Mouse (Mus musculus): ENCODE data around the gene Tsn. TPM values are rescaled to one million over a fixed set of nuclear protein-coding genes. Genes with fewer than 3 reads are reported as not detected.

Tsn gene
- 395 and 413 TPM in 2 replicates for polyA plus RNA-seq (2016; fragmentation: Nextera tagmentation; extraction: Ambion mirVana)

- peak within 1 kb of the TSS; percentile 84 for H3K4me3 ChIP-seq
- H3K27ac ChIP-seq = peak within 1 kb of the TSS; percentile 90
- H3K9me3 ChIP-seq = no peaks in the 10 kb centered on the region
- no peaks in the 10 kb centered on the region for H3K27me3 ChIP-seq (ENCODE audit: poor library complexity, severe bottlenecking)
- WGBS = 58% methylated on average over 12 of the region's 12 CpGs
- peaks cover 11% of the 10 kb centered on the region for H3K4me1 ChIP-seq
- DNase-seq (ENCODE audit: extremely low spot score, low spot score) = no peak
- peaks cover 19% of the 10 kb centered on the region for H3K36me3 ChIP-seq (replicated peaks)
Observed at GRCm38 (mm10) chr1:118311622-118312326, at the start of gene Tsn. Gene Tsn (minus strand): TSS chr1:118311739.

- Histone ChIP-seq H3K4me1 (no peaks in the 10 kb centered on the region), H3K4me3 (no peak overlapping the region), H3K27ac (no peak overlapping the region), H3K36me3 (replicated peaks) (no peaks in the 10 kb centered on the region), H3K9me3 (no peaks in the 10 kb centered on the region), H3K27me3 (ENCODE audit: poor library complexity, severe bottlenecking) (no peaks in the 10 kb centered on the region)
- no peak for DNase-seq (ENCODE audit: extremely low spot score, low spot score)
- WGBS = 78% methylated on average over 6 of the region's 6 CpGs
Observed at GRCm38 (mm10) chr1:118359071-118359761, 47.7 kb upstream of the Tsn start.

- no peaks in the 10 kb centered on the region for H3K27me3 ChIP-seq (ENCODE audit: poor library complexity, severe bottlenecking)
- 87% methylated on average over 3 of the region's 3 CpGs for WGBS
- DNase-seq (ENCODE audit: extremely low spot score, low spot score) = no peak
- H3K4me1 ChIP-seq = no peaks in the 10 kb centered on the region
- no peaks in the 10 kb centered on the region for H3K9me3 ChIP-seq
- H3K27ac ChIP-seq = no peak overlapping the region
- H3K4me3 ChIP-seq = no peak overlapping the region
- no peaks in the 10 kb centered on the region for H3K36me3 ChIP-seq (replicated peaks)
Observed at GRCm38 (mm10) chr1:118349922-118350321, 38.4 kb upstream of the Tsn start.

- Histone ChIP-seq H3K27me3 (ENCODE audit: poor library complexity, severe bottlenecking) (no peaks in the 10 kb centered on the region), H3K27ac (peak overlapping the region; percentile 60), H3K9me3 (no peaks in the 10 kb centered on the region), H3K4me3 (no peak overlapping the region), H3K4me1 (peaks cover 10% of the 10 kb centered on the region), H3K36me3 (replicated peaks) (no peaks in the 10 kb centered on the region)
- DNase-seq (ENCODE audit: extremely low spot score, low spot score) = no peak
- WGBS = 48% methylated on average over 6 of the region's 6 CpGs
Observed at GRCm38 (mm10) chr1:118343649-118344435, 32.3 kb upstream of the Tsn start.

DNA sequence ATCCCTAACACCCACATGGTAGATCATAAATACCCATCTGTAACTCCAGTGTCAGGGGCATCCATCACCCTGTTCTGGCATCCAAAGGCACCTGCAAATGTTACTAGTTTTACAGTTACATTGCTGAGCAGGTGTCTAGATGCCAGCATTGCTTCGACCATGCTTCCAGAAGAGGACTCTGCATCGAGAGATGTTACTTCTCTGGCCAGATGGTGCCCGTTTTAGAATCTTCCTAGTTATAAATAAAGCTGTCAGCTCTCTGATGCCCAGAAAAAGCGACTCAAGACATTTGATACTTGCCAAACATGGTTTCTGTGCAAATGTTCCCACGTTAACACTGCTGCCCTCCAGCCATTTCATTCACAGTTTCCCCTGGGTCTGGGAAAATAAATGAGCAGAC, 26.4 kb upstream of the Tsn start:
- Histone ChIP-seq H3K27me3 (ENCODE audit: poor library complexity, severe bottlenecking) (no peaks in the 10 kb centered on the region), H3K27ac (no peak overlapping the region), H3K4me1 (no peaks in the 10 kb centered on the region), H3K9me3 (no peaks in the 10 kb centered on the region), H3K4me3 (no peak overlapping the region), H3K36me3 (replicated peaks) (peaks cover 34% of the 10 kb centered on the region)
- 87% methylated on average over 5 of the region's 5 CpGs for WGBS
- DNase-seq (ENCODE audit: extremely low spot score, low spot score) = no peak

DNA sequence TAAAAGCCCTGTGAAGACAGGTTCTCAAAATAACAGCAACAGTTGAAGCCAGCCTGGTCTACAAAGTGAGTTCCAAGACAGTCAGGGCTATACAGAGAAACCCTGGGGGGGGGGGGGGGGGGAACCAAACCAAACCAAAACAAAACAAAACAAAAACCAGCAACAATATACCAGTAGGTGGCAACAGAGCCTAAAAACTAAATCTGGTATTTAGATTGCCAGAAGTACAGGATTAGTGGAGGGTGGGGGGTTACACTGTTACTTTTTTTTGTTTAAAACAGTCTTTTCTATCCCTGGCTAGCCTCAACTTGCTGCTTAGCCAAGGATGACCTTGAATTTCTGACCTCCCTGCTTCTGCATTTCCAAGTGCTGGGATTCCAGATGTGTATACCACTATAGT, 24.3 kb upstream of the Tsn start:
- no peak overlapping the region for H3K4me3 ChIP-seq
- no peaks in the 10 kb centered on the region for H3K4me1 ChIP-seq
- no peak for DNase-seq (ENCODE audit: extremely low spot score, low spot score)
- H3K9me3 ChIP-seq = no peaks in the 10 kb centered on the region
- H3K27me3 ChIP-seq (ENCODE audit: poor library complexity, severe bottlenecking) = no peaks in the 10 kb centered on the region
- peaks cover 55% of the 10 kb centered on the region for H3K36me3 ChIP-seq (replicated peaks)
- H3K27ac ChIP-seq = no peak overlapping the region

DNA sequence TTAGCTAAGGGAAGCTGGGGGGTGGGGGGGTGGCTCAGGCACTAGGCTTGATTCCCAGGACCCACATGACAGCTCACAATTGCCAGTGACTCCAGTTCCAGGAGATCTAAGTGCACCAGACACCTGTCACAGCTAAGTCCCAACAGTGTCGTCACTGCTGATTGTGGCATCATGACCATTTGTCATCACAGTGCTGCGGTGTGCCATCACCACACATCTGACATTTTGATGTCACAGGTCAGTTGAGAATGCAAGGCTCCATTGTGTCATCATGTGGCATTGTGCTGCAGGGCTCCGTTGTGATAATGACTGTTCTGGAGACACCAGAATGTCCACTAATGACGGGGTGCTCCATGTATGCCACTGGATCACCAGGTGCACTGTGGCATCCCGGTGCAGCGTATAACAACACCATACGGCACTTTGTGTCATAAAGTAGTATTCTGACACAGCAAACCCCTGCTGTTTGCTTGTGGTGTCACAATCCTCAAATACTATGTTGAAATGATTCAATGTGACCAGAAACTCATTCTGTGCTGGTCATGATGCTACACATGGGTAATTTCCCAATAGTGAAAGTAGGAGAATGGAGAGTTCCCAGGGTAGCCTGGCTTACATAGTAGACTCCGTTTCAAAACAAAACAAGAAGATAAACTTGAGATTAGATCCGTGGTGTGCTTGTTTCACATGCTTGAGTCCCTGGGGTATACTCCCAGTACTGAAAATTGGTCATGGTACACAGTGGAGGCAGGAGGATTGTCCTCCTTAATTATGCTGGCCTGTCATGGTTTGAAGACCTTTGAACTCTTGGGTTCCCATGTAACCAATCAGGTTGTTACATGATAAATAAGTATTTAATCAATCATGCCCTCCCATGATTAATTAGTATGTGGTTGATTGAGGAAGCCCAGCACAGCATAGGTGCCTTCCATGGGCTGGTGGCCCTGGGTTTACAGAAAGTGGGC, 23.5 kb upstream of the Tsn start:
- no peak overlapping the region for H3K27ac ChIP-seq
- WGBS = 89% methylated on average over 9 of the region's 9 CpGs
- peaks cover 63% of the 10 kb centered on the region for H3K36me3 ChIP-seq (replicated peaks)
- H3K4me1 ChIP-seq = no peaks in the 10 kb centered on the region
- no peak overlapping the region for H3K4me3 ChIP-seq
- no peaks in the 10 kb centered on the region for H3K27me3 ChIP-seq (ENCODE audit: poor library complexity, severe bottlenecking)
- no peak for DNase-seq (ENCODE audit: extremely low spot score, low spot score)
- no peaks in the 10 kb centered on the region for H3K9me3 ChIP-seq

DNA sequence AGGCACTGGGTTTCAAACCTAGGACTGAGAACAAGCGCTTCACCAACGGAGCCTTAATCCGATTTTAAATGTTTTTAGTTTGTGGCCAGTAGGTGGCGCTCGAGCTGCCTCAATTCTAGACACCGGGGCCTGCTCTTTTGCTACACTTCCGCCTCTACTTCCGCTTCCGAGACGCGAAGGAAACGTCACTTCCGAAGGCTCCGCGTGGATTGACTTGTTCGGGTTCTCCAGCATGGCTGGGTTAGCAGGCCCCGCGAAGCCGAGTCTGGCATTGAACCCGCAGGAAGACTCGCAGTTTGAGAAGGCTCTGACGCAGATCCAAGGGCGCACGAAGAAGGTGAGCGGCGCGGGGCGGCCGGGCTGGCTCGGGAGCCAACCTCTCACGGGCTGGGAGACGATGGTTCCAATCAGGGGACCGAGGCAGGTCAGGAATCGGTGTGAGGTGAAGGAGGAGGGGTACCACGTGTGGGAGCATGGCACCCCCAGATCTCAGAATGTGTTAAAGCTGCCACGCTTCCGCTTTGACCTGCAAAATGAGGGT, 10.2 kb upstream of the Tsn start, which contains the start of gene Nifk:
Gene Nifk, plus strand, starts transcription at position 179 of the 541 bp plus-strand sequence.
- no peaks in the 10 kb centered on the region for H3K9me3 ChIP-seq
- H3K27me3 ChIP-seq (ENCODE audit: poor library complexity, severe bottlenecking) = no peaks in the 10 kb centered on the region
- peak within 1 kb of the TSS; percentile 94 for H3K4me3 ChIP-seq
- peak within 1 kb of the TSS; percentile 87 for H3K27ac ChIP-seq
- H3K36me3 ChIP-seq (replicated peaks) = peaks cover 30% of the 10 kb centered on the region
- DNase-seq (ENCODE audit: extremely low spot score, low spot score) = peak; percentile 93
- H3K4me1 ChIP-seq = peaks cover 10% of the 10 kb centered on the region
- under 1% methylated on average over 37 of the region's 37 CpGs for WGBS

- Histone ChIP-seq H3K4me1 (peaks cover 10% of the 10 kb centered on the region), H3K27me3 (ENCODE audit: poor library complexity, severe bottlenecking) (no peaks in the 10 kb centered on the region), H3K27ac (no peak overlapping the region), H3K36me3 (replicated peaks) (peaks cover 22% of the 10 kb centered on the region), H3K9me3 (no peaks in the 10 kb centered on the region), H3K4me3 (no peak overlapping the region; the same call in 1 of the 2 replicates)
- DNase-seq (ENCODE audit: extremely low spot score, low spot score) = no peak
- 66% methylated on average over 2 of the region's 2 CpGs for WGBS
Observed at GRCm38 (mm10) chr1:118320696-118321095, 9.2 kb upstream of the Tsn start.

DNA sequence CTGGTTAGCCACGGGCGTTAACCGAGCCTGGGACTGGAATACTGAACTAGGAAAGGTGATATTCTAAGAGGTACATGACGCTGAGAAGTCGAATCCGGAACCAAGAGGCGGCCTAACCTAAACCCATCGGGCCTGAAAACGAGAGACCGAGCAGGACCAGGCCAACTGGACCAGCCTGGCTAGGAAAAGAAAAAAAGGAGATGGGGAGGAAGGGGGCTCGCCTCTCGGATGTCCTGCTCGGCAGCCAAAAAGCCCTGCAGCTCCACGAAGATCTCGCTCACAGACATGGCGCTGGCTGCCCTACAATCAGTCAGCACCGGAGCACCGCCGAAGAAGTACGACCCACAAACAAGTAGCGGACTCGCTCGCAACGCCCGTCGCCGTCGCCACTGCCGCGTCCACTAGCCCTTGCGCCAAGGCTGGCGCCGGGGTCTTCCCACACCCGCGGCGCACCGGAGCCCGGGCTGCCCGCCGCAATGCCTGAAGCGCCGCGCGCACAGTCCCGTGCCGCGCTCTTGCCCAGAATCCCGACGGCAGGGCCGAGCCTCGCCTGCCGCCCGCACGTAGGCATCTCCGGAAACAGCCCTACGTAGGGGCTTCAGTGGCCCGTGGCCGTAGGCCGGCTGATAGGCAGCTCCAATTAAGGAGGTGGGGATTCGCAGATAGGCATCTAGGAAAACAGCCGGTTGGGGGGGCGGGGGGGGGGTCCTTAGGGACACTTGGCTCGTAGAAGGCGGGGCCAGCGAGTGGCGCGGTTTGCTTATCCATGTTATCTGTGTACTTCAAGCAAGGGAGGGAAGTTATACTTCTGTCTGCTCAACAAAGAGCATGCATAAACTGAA, 538 bp downstream of the Tsn start:
- Histone ChIP-seq H3K4me3 (peak overlapping the region; percentile 84), H3K27me3 (ENCODE audit: poor library complexity, severe bottlenecking) (no peaks in the 10 kb centered on the region), H3K27ac (peak overlapping the region; percentile 90), H3K9me3 (no peaks in the 10 kb centered on the region), H3K4me1 (peaks cover 11% of the 10 kb centered on the region), H3K36me3 (replicated peaks) (peaks cover 27% of the 10 kb centered on the region)
- WGBS = under 1% methylated on average over 67 of the region's 67 CpGs
- DNase-seq (ENCODE audit: extremely low spot score, low spot score) = peak; percentile 93

DNA sequence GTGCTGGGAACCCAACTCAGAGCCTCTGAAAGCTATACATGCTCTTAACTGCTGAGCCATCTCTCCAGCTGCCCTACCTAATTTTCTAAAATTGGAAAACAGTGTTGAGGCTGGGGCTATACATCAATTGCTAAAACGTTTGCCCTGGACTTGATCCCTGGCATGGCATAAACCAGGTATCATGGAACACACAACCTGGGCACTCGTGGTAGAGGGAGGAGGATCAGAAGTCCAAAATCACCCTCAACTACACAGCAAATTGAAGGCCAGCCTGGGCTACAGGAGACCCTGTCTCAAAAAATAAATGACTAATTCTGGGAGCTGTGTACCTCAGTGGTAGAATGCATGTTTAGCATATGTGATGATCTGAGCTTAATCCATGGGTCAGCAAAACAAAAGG, 13.8 kb downstream of the Tsn start:
- H3K4me1 ChIP-seq = no peaks in the 10 kb centered on the region

More for the DNA sequence above, 13.8 kb downstream of the Tsn start:
- Histone ChIP-seq H3K27me3 (ENCODE audit: poor library complexity, severe bottlenecking) (no peaks in the 10 kb centered on the region), H3K27ac (no peak overlapping the region), H3K4me3 (no peak overlapping the region), H3K36me3 (replicated peaks) (peaks cover 88% of the 10 kb centered on the region), H3K9me3 (no peaks in the 10 kb centered on the region)
- 92% methylated on average over 2 of the region's 2 CpGs for WGBS
- no peak for DNase-seq (ENCODE audit: extremely low spot score, low spot score)
